Mouse (Mus musculus) liver, embryonic 14.5 days (tissue): Measurements from ENCODE around the gene Gnaq. TPM values are rescaled to one million over a fixed set of nuclear protein-coding genes. Genes with fewer than 3 reads are reported as not detected.

Experiments
- ATAC-seq: fragments of 200-750 bp; cut with Nextera tagmentation; 2 replicates; pipeline ENCODE4 v1.8.0; 2017; ENCODE audit warnings: moderate number of reproducible peaks, mild to moderate bottlenecking, moderate library complexity; ENCODE audit not compliant: insufficient read depth
- DNase-seq, 3 experiments: peaks; one replicate each; pipeline ENCODE4 v3.0.0-alpha.2; 2012 to 2013; ENCODE audit warnings: low read depth in 3 of 3, low spot score in 3 of 3
- H3K27ac ChIP-seq: fragments of 300-500 bp; sonication (generic); 2 replicates; pipeline ENCODE4 v1.5.1; 2014; ENCODE audit warnings: moderate library complexity, mild to moderate bottlenecking, control low read depth, inconsistent platforms
- H3K27me3 ChIP-seq: fragments of 300-500 bp; sonication (generic); 2 replicates; pipeline ENCODE4 v1.6.1; 2014; ENCODE audit warnings: mild to moderate bottlenecking, low read length, moderate library complexity; ENCODE audit not compliant: control insufficient read depth, insufficient read depth
- H3K36me3 ChIP-seq: fragments of 300-500 bp; sonication (generic); replicated peaks from 2 replicates; pipeline ENCODE4 v1.6.1; 2014; ENCODE audit warnings: low read depth; ENCODE audit not compliant: control insufficient read depth, insufficient read depth
- H3K4me1 ChIP-seq, 2 experiments: fragments of 200-500 bp in 1 of 2; fragments of 300-500 bp in 1 of 2; sonication (generic) in 1 of 2; replicated peaks; 2 replicates each; pipeline ENCODE4 v1.6.1; 2012 to 2014; ENCODE audit warnings: antibody characterized with exemption in 1 of 2, inconsistent platforms in 1 of 2, low read length in 1 of 2; ENCODE audit not compliant: control insufficient read depth in 2 of 2, insufficient read depth in 2 of 2
- H3K4me2 ChIP-seq: fragments of 300-500 bp; sonication (generic); 2 replicates; pipeline ENCODE4 v1.6.1; 2014; ENCODE audit warnings: low read depth, mild to moderate bottlenecking, control low read depth, moderate library complexity
- H3K4me3 ChIP-seq, 2 experiments: fragments of 200-500 bp in 1 of 2; fragments of 300-500 bp in 1 of 2; sonication (generic) in 1 of 2; 2 replicates each; pipeline ENCODE4 v1.5.1; 2012 to 2014; ENCODE audit warnings: low read depth in 2 of 2, low read length in 2 of 2, mild to moderate bottlenecking in 2 of 2, control low read depth in 1 of 2, inconsistent platforms in 1 of 2, moderate library complexity in 1 of 2; ENCODE audit not compliant: insufficient read depth in 1 of 2
- H3K9ac ChIP-seq: fragments of 300-500 bp; sonication (generic); replicated peaks from 2 replicates; pipeline ENCODE4 v1.6.1; 2014; ENCODE audit warnings: mild to moderate bottlenecking, control low read depth, moderate library complexity
- H3K9me3 ChIP-seq: fragments of 300-500 bp; sonication (generic); 2 replicates; pipeline ENCODE4 v1.6.1; 2016; ENCODE audit warnings: low read length, mixed read lengths; ENCODE audit not compliant: control insufficient read depth
- CTCF ChIP-seq: IDR thresholded peaks from 2 replicates; pipeline ENCODE4 v1.5.1; 2016; ENCODE audit warnings: antibody characterized with exemption, low read depth, control low read depth
- EP300 ChIP-seq: IDR thresholded peaks from 2 replicates; pipeline ENCODE4 v1.6.1; 2016; ENCODE audit warnings: antibody characterized with exemption, low read depth
- WGBS: fragments of 180-500 bp; shearing (Covaris S2); extraction: QIAGEN DNeasy Blood & Tissue Kit; methylation state at CpG from one replicate; pipeline ENCODE4 v1.1.7; 2014; ENCODE audit not compliant: insufficient replicate concordance; 5-methylcytosine and 5-hydroxymethylcytosine counted together
- polyA plus RNA-seq, 2 experiments: library from polyadenylated mRNA; depleted of rRNA in 1 of 2; stranded (reverse) in 1 of 2; unstranded in 1 of 2; fragments of >200 nt; fragmentation: Nextera tagmentation in 1 of 2; extraction: Ambion mirVana in 1 of 2; gene quantifications; 2 replicates each; pipeline versions ENCODE4 v1.2.1 to v1.2.3; 2012 to 2014

The Gnaq gene
- polyA plus RNA-seq, 2 experiments, result 1.7 to 2.7 TPM

- Histone ChIP-seq H3K27me3 (no peaks in the 10 kb centered on the region), H3K9me3 (no peaks in the 10 kb centered on the region), H3K4me1 (no peaks in the 10 kb centered on the region), H3K4me3 (no peak overlapping the region), H3K9ac (no peak overlapping the region), H3K36me3 (no peaks in the 10 kb centered on the region), H3K27ac (no peak overlapping the region), H3K4me2 (no peak overlapping the region)
- no peak for DNase-seq
- ATAC-seq, result no peak
- 65% methylated on average over 2 of the region's 2 CpGs for WGBS
- TF ChIP-seq CTCF, result no peak
- no peak for TF ChIP-seq EP300
Observed at GRCm38 (mm10) chr19:16215430-16216016, 82.9 kb downstream of the Gnaq start.

- no peak for TF ChIP-seq EP300
- TF ChIP-seq CTCF, result no peak
- H3K4me3 ChIP-seq, result no peak overlapping the region
- 64% methylated on average over 4 of the region's 4 CpGs for WGBS
Observed at GRCm38 (mm10) chr19:16219978-16220377, 87.3 kb downstream of the Gnaq start.

GRCm38 (mm10) chr19:16222526-16222925, 89.9 kb downstream of the Gnaq start:
- no peaks in the 10 kb centered on the region for H3K27me3 ChIP-seq
- no peak overlapping the region for H3K27ac ChIP-seq
- H3K9ac ChIP-seq, result no peak overlapping the region
- no peak for DNase-seq
- H3K4me1 ChIP-seq, result no peaks in the 10 kb centered on the region
- H3K9me3 ChIP-seq, result no peaks in the 10 kb centered on the region
- H3K36me3 ChIP-seq, result no peaks in the 10 kb centered on the region
- no peak for ATAC-seq
- no peak overlapping the region for H3K4me3 ChIP-seq
- TF ChIP-seq CTCF, result no peak
- TF ChIP-seq EP300, result no peak
- H3K4me2 ChIP-seq, result no peak overlapping the region
- 22% methylated on average over 3 of the region's 3 CpGs for WGBS

More at GRCm38 (mm10) chr19:16219978-16220377, 87.3 kb downstream of the Gnaq start:
- H3K27ac ChIP-seq, result no peak overlapping the region
- no peak overlapping the region for H3K9ac ChIP-seq
- H3K36me3 ChIP-seq, result no peaks in the 10 kb centered on the region
- no peaks in the 10 kb centered on the region for H3K4me1 ChIP-seq
- no peak overlapping the region for H3K4me2 ChIP-seq
- DNase-seq (no peak), ATAC-seq (no peak)
- H3K27me3 ChIP-seq, result no peaks in the 10 kb centered on the region
- no peaks in the 10 kb centered on the region for H3K9me3 ChIP-seq

- WGBS, result 79% methylated on average over 3 of the region's 3 CpGs
- Histone ChIP-seq H3K27ac (no peak overlapping the region), H3K4me3 (no peak overlapping the region), H3K27me3 (no peaks in the 10 kb centered on the region), H3K36me3 (no peaks in the 10 kb centered on the region), H3K4me2 (no peak overlapping the region), H3K9me3 (no peaks in the 10 kb centered on the region), H3K4me1 (no peaks in the 10 kb centered on the region), H3K9ac (no peak overlapping the region)
- no peak for ATAC-seq
- TF ChIP-seq CTCF (no peak), EP300 (no peak)
- DNase-seq, result no peak
Observed at GRCm38 (mm10) chr19:16223126-16223525, 90.5 kb downstream of the Gnaq start.

GRCm38 (mm10) chr19:16224831-16225230, 92.2 kb downstream of the Gnaq start:
- H3K4me3 ChIP-seq, result no peak overlapping the region
- H3K27ac ChIP-seq, result no peak overlapping the region
- H3K36me3 ChIP-seq, result no peaks in the 10 kb centered on the region
- no peaks in the 10 kb centered on the region for H3K9me3 ChIP-seq
- WGBS, result 36% methylated on average over 2 of the region's 2 CpGs
- no peak for TF ChIP-seq EP300
- TF ChIP-seq CTCF, result no peak
- no peaks in the 10 kb centered on the region for H3K27me3 ChIP-seq
- DNase-seq, result no peak
- H3K9ac ChIP-seq, result no peak overlapping the region
- H3K4me1 ChIP-seq, result no peaks in the 10 kb centered on the region
- no peak overlapping the region for H3K4me2 ChIP-seq
- no peak for ATAC-seq
